Mouse (Mus musculus): ENCODE measurements around the gene Lurap1. TPM values are rescaled to one million over a fixed set of nuclear protein-coding genes. Genes with fewer than 3 reads are reported as not detected.

Lurap1 gene
- total RNA-seq (2023) = 0.50 TPM

GRCm38 (mm10) chr4:116151238-116151637 is at the start of gene Lurap1:
TSS of gene Lurap1 (minus strand) at chr4:116151338.

GRCm38 (mm10) chr4:116173072-116173471 is 21.9 kb upstream of the Lurap1 start, which contains the start of the genes 1700042G07Rik and Gm49337:
TSS of gene 1700042G07Rik (plus strand) at chr4:116173372.
TSS of gene Gm49337 (plus strand) at chr4:116173384.

GRCm38 (mm10) chr4:116167404-116167803 is 16.3 kb upstream of the Lurap1 start, which contains the start of gene Tspan1:
TSS of gene Tspan1 (minus strand) at chr4:116167601.

GRCm38 (mm10) chr4:116123602-116124519 is 27.3 kb downstream of the Lurap1 start, which contains the start of the genes Rad54l and Pomgnt1:
TSS of gene Rad54l (minus strand) at chr4:116123690.
TSS of gene Pomgnt1 (plus strand) at chr4:116123840.

Other genes with a start within 250 kb of the Lurap1 start
- not detected for gene Dmbx1, start 211.4 kb downstream of the Lurap1 start, total RNA-seq (2023)
- 160 TPM for gene Faah, start 133.4 kb downstream of the Lurap1 start, total RNA-seq (2023)
- gene Nsun4, start 97.5 kb downstream of the Lurap1 start, total RNA-seq (2023) = 47.1 TPM
- 324 TPM for gene Uqcrh, start 76.3 kb downstream of the Lurap1 start, total RNA-seq (2023)
- 24.2 TPM for gene Lrrc41, start 76.1 kb downstream of the Lurap1 start, total RNA-seq (2023)
- 1.4 TPM for gene Rad54l, start 27.6 kb downstream of the Lurap1 start, total RNA-seq (2023)
- 31.6 TPM for gene Pomgnt1, start 27.5 kb downstream of the Lurap1 start, total RNA-seq (2023)
- not detected for gene Tspan1, start 16.3 kb upstream of the Lurap1 start, total RNA-seq (2023)
- not detected for gene 1700042G07Rik, start 22.0 kb upstream of the Lurap1 start, total RNA-seq (2023)
- gene Gm49337, start 22.0 kb upstream of the Lurap1 start, total RNA-seq (2023) = not detected
- gene Pik3r3, start 70.3 kb upstream of the Lurap1 start, total RNA-seq (2023) = 3.6 TPM